Mouse (Mus musculus) olfactory bulb, adult 2 months (tissue): Measurements from ENCODE around the gene F11.

Experiments used
- CTCF ChIP-seq: fragments of 200-500 bp; IDR thresholded peaks from 2 replicates; pipeline ENCODE4 v1.5.1; 2012; ENCODE audit warnings: low read depth, mild to moderate bottlenecking, low read length, moderate library complexity; ENCODE audit not compliant: insufficient read depth
- POLR2A ChIP-seq: fragments of 200-500 bp; IDR thresholded peaks from 2 replicates; pipeline ENCODE4 v1.6.1; 2012; ENCODE audit warnings: mild to moderate bottlenecking, low read depth, low read length, moderate library complexity; ENCODE audit not compliant: insufficient read depth

DNA sequence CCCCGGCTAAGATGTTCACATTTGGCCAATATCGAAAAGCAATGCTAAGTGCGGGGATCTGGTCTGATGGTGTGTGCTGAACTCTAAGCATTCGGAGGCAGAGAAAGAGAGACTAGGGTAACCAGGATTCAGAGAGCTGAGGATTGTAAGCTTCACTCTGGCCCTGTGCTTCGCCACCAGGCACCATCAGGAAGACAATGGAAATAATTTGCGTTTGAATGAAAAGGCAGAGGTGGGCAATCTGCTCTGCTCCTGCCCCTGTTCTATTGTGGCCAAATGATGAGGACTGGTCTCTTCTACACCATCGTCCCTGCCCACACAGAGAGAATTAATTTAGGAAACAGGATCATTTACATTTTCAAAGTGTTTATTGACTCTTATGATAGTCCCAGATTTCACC is 15.5 kb downstream of the F11 start:
- TF ChIP-seq CTCF (no peak), POLR2A (no peak)
